In genomic region chrX:166626866-166627570, GRCm38 (mm10) we compare ENCODE assay signal across 12 mouse cellular contexts. TPM values are rescaled to one million over a fixed set of nuclear protein-coding genes. Genes with fewer than 3 reads are reported as not detected.
DNase-seq lines count a peak whose midpoint lies in the region; TF ChIP-seq lines count a peak whose summit lies in the region.
"Had no signal": no experiment of that assay in that cellular context is flagged by ENCODE, and none has a peak within 500 bp of the region (broad histone marks: within the 10 kb centered on the region; RNA-seq: fewer than 3 reads in every experiment).

No protein-coding gene starts in this region.

- no peak for TF ChIP-seq POLR2A in ES-Bruce4 (IDR thresholded peaks at IDR 0.05; ENCODE audit: insufficient read depth, low read length)

- H3K4me3 ChIP-seq in ES-Bruce4 (ENCODE audit: low read depth, low read length): no peak overlapping the region
- H3K4me3 ChIP-seq: hindbrain, embryonic 13.5 days had no signal

- H3K9me3 ChIP-seq in ES-Bruce4 (replicated peaks; ENCODE audit: control insufficient read depth, insufficient read depth, low read length, poor library complexity, severe bottlenecking): peaks cover 4% of the 10 kb centered on the region; the same call in 1 of the 2 replicates
- H3K9me3 ChIP-seq: hindbrain, embryonic 13.5 days had no signal

- 0 out of 2 replicates have a peak, but pooled peaks have one; percentile 38 for TF ChIP-seq EP300 in ES-Bruce4 (IDR thresholded peaks at IDR 0.05; ENCODE audit: insufficient read depth, low read depth, low read length)

- no peak for TF ChIP-seq CTCF in ES-Bruce4 (IDR thresholded peaks at IDR 0.05; ENCODE audit: low read depth, low read length)

- peak overlapping the region; percentile 74 for H3K27ac ChIP-seq in ES-Bruce4 (ENCODE audit: insufficient read depth, low read length)
- H3K27ac ChIP-seq: hindbrain, embryonic 13.5 days had no signal

- peak; percentile 76 for DNase-seq in 416B (ENCODE audit: low read depth)
- DNase-seq in heart, postnatal 10 days: peak; percentile 6
- peak; percentile 61 for DNase-seq in lung, postnatal 25 days (ENCODE audit: low spot score)
- no peak for DNase-seq in adrenal gland, adult (ENCODE audit: inconsistent age in 2 of 2, low spot score in 1 of 2)
- no peak for DNase-seq in adrenal gland, postnatal 14 days
- DNase-seq in left cerebral cortex, postnatal 36 days (ENCODE audit: low spot score in 2 of 2): no peak
- no peak for DNase-seq in liver
- DNase-seq: cerebellum, adult 18-20 months; kidney, postnatal 14 days had no signal

- H3K27me3 ChIP-seq in ES-Bruce4 (ENCODE audit: control insufficient read depth, insufficient read depth, low read length, poor library complexity, severe bottlenecking): no peaks in the 10 kb centered on the region

- H3K4me1 ChIP-seq in ES-Bruce4 (ENCODE audit: control insufficient read depth, insufficient read depth, low read length): peaks cover 3% of the 10 kb centered on the region
- H3K4me1 ChIP-seq: hindbrain, embryonic 13.5 days had no signal

- intact Hi-C loops in heart, postnatal 10 days (cut with DNase I): no loop called here
- intact Hi-C loops in left cerebral cortex, postnatal 36 days (cut with DNase I): no loop called here

- H3K9ac ChIP-seq in ES-Bruce4 (ENCODE audit: low read depth, poor library complexity, severe bottlenecking): no peak overlapping the region
- H3K9ac ChIP-seq: hindbrain, embryonic 13.5 days had no signal

- H3K36me3 ChIP-seq in ES-Bruce4 (ENCODE audit: control insufficient read depth, insufficient read depth, low read length, poor library complexity, severe bottlenecking): no peaks in the 10 kb centered on the region
- H3K36me3 ChIP-seq: hindbrain, embryonic 13.5 days had no signal

RNA-seq across cellular contexts. Expression of gene Egfl6, which starts 41.5 kb away (rescaled TPM):
- polyA plus RNA-seq in ES-Bruce4 (2011; ENCODE audit: insufficient read depth, insufficient read length, low read depth, missing spikeins): 0.30 and 0.49 TPM in 2 replicates
- under 1 TPM; 0.79 to 0.82 TPM for total RNA-seq in heart, postnatal 10 days (2021)
- total RNA-seq in adrenal gland, postnatal 14 days (2021): 20.5 and 21.4 TPM in 2 replicates
- total RNA-seq in left cerebral cortex, postnatal 36 days (2021): 1 to 10 TPM; 2.5 to 2.8 TPM
- polyA plus RNA-seq: liver, adult 2 months had no signal

Comparison
In these comparisons a context has a peak if more than half of its experiments do, and no peak if none do; other contexts are left out.
1. DNase-seq: peak in 416B (single experiment), heart, postnatal 10 days (2 of 2) and lung, postnatal 25 days (single experiment); none in adrenal gland, adult (0 of 2), adrenal gland, postnatal 14 days (single experiment), left cerebral cortex, postnatal 36 days (0 of 2) and liver (single experiment).